Mouse (Mus musculus) B cell, adult (primary cell): ENCODE results near the gene C8b. TPM values are rescaled to one million over a fixed set of nuclear protein-coding genes. Genes with fewer than 3 reads are reported as not detected.

Experiments used
- total RNA-seq: library from RNA; stranded (reverse); gene quantifications from 4 replicates; pipeline ENCODE4 v1.2.4, GENCODE M21; 2023; ENCODE audit not compliant: inconsistent age

C8b gene
- not detected in 4 replicates for total RNA-seq

DNA sequence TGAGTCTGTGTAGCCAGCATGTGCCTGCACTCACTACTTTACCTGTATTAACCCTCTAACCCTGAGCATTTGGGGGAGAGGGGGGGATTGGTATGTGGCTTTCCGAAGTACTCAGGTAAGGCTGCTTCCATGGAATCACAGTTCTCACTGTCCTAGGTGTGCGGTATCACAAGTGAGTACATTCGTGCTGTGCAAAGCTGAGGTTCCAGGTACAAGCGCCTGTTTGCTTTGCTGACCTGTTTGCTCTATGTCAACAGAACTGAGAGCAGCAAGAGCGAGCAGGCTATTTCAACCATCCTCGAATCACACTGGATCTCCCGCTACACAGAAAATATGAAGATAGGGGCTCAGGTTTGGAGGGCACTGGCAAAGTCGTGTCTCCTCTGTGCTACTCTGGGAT is at the start of gene C8b:
TSS of gene C8b (plus strand) at position 253 of the 400 bp plus-strand sequence.

Other genes with a start within 250 kb of the C8b start
- gene Gm17662, start 91.0 kb downstream of the C8b start, total RNA-seq = not detected in 4 replicates
- gene C8a, start 110.1 kb downstream of the C8b start, total RNA-seq = not detected in 4 replicates
- gene Fyb2, start 147.1 kb downstream of the C8b start, total RNA-seq = not detected in 4 replicates